Mouse (Mus musculus) thymus, postnatal 25 days (tissue): ENCODE measurements at regions not wholly inside any gene's neighbourhood (a gene's known extent, or its start where the extent isn't known, plus 50 kb on each side); places are given as distances from the start of the nearest gene placed in this dataset.

ENCODE experiments used
- DNase-seq: peaks from one replicate; pipeline ENCODE4 v3.0.0; 2022

GRCm38 (mm10) chr12:107047059-107047531 is 441.3 kb upstream of the 3110018I06Rik start:
- peak; percentile 78 for DNase-seq

DNA sequence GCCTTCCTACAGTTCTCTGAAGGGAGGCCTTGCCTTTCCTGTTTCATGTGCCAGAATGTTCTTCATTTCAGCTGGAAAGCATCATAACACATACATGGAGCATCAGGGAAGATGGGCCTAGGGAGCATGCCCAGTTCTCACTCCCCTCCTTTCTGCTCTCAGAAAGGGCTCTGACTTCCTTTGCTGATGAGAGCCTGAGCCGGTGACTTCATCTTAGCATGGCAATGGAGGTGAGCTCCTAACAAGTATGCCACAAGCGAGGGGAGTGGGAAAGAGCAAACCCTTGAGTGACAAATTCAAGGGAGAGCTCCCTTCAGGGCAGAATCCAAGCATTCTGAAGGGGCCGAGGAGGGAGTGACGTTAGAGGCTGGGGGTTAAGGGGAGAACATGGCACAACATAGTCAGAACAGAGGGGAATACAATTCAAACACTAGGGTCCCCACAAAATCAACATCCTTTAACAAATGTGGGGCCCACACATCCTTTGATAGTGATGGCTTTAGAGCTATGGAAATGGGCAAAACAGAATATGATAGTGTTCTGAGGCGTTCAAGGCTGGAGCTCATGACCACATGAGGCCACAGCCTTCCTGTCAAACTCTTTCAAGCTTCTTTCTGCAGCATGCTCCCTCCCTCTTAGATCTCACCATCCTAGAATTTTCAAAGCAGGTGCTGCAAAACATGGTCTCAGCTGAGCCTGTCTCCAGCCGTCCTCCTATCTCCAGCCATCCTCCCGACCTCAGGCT is 437.4 kb upstream of the 3110018I06Rik start:
- DNase-seq, result peak; percentile 38

- DNase-seq, result no peak
These were observed 436.3 kb upstream of the 3110018I06Rik start for GRCm38 (mm10) chr12:107052136-107052535.

GRCm38 (mm10) chr12:107056553-107056952 is 431.9 kb upstream of the 3110018I06Rik start:
- DNase-seq, result no peak

DNA sequence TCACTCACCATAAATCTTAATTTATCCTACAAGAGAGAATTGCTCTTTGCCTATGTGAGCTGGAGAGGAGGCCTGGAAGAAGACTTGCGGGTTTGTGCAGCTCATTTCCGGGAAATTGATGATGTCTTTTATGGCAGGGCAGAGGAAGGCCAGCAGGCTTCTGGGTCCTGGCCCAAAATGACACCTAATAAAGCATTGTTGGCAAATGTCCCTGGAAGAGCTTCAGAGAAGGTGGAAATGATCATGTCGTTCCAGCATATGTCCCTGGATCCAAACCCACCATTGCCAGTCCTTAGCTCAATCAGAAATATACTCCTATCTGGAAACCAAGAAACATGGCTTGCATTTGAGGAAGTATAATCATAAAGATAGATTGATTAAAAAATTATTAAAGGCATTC is 427.9 kb upstream of the 3110018I06Rik start:
- DNase-seq, result no peak

DNA sequence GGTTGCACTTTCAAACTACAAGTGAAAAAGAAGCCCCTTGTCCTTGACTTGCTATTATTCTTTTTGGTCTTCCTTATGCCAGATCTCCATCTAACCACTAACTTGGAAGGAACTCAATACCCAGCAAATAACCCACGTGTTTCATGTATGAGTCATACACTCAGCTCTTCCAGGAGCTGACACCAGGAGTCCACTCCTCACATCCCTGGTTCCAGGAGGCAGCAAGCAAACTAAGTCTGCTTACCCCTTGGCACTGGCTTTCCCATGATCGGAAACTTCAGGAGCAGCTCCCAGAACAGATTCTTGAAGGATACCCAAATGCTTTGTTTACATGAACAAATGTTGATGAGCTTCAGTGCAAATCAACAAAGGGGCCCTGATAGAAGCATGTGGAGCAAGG is 421.1 kb upstream of the 3110018I06Rik start:
- no peak for DNase-seq

DNA sequence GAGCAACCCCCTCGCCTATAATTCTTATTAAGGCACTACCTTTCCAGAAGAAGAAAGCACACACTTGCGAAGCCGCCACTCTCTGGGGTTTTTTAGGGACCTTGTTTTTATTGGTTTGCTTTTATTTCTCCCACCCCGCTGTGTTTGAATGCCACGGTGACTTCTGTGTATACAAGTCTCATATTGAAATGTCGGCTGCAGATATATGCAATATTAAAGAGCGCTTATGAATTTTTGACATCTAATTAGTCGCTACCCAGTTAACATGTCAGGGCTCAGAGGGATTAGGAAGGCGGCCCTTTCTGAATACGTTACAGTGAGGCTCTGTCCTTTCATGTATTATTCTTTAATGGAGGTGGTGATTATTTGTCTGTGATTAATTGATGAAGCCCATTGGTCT is 405.9 kb upstream of the 3110018I06Rik start:
- DNase-seq, result no peak

- no peak for DNase-seq
These were observed 403.1 kb upstream of the 3110018I06Rik start for GRCm38 (mm10) chr12:107085058-107085905.

GRCm38 (mm10) chr12:107085906-107086655 is 402.4 kb upstream of the 3110018I06Rik start:
- DNase-seq, result peak; percentile 97

DNA sequence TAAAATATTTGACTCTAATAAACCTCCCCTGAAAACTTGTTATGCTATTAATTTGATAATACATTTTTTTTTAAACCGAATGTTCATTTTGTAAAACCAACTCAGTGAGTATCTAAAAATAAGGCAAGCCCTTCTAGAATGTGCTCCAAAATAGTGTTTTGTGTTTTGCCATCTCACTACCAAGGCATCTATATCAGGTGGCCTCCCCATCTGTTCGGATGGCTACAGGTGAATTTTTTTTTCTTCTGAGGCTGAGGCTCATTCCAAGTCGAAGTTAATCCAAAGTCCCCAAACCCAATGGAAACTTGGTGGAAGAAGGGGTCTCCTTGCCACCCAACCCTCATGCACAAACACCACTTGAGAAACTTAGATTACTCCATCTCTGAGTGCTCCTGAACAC is 396.3 kb upstream of the 3110018I06Rik start:
- no peak for DNase-seq

GRCm38 (mm10) chr12:107093326-107093725 is 395.1 kb upstream of the 3110018I06Rik start:
- no peak for DNase-seq

DNA sequence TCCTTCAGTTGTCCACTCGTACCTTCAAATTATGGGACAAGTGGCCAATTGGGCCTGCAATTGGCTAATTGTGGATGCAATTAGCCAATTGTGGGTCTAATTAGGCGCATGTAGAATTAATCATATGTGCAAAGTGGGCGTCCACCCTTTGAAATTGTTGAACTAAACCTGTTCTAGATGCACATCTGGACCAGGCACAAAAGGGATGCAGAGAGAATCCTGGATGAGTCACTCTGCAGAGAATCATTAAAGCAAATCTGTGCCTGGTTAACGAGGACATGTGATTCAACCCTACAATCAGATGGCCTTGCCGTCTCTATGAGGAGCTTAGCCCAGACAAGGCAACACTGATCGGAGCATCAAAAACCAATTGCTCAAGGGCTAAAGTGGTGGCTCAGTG is 393.0 kb upstream of the 3110018I06Rik start:
- DNase-seq, result no peak

GRCm38 (mm10) chr12:107104570-107104969 is 383.9 kb upstream of the 3110018I06Rik start:
- DNase-seq, result no peak

DNA sequence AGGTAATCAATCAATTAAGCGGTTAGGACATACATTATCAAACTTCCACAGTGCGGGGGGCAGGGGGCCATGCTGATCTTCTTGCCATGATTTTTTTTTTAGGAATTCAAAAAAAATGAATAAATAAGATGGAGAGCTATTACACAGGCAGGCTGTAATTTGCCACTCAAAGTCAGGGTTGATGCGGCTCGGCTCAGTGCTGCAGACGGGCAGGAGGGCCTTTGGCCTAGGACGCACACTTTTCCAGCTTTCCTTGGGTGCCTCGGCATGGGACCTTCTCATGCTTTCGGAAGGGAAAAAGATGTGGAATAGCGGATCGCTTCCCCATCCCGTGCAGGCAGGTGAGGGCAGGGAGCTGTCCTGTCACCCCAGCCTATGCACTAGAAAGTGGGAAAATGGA is 383.4 kb upstream of the 3110018I06Rik start:
- DNase-seq, result no peak

GRCm38 (mm10) chr12:107111908-107112770 is 376.3 kb upstream of the 3110018I06Rik start:
- DNase-seq, result no peak

DNA sequence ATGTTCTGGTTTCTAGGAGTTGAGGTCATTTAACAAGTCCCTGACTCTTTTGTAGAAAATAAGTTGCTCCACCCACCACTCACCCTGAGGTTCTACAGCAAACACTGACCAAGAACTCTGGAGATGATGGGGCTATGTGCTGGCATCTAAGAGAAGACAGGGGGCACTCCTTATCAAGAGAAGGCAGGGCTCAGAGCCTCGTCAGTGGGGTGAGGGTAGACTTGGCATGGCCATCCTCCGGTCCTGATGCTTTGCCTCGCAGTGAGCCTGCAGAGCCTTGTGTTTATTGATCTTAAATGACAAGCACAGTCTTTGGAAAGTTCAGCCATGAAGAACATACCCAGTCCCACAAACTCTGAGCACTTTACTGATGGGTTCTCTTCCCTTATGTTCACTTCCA is 370.1 kb upstream of the 3110018I06Rik start:
- DNase-seq, result peak; percentile 78

DNA sequence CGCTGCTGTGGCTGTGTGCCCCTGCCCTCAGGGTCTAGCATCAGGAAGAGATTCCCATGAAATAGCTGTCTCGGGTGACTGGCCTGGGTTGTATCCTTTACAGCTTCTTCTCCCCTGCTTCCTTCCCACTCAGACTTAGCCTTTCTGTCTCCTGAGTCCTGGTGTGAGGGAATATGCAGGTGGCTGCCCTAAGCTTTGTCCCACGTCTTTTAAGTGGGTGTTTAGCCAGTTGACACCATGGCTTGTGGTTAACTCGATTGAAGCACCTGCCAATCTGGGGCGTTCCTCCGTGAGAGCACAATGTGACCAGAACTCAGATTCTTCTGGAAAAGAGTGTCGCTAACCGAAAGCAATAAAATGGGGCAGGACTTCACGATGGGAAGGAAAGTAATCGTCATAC is 369.4 kb upstream of the 3110018I06Rik start:
- peak; percentile 72 for DNase-seq

GRCm38 (mm10) chr12:107120486-107121186 is 367.8 kb upstream of the 3110018I06Rik start:
- peak; percentile 50 for DNase-seq

DNA sequence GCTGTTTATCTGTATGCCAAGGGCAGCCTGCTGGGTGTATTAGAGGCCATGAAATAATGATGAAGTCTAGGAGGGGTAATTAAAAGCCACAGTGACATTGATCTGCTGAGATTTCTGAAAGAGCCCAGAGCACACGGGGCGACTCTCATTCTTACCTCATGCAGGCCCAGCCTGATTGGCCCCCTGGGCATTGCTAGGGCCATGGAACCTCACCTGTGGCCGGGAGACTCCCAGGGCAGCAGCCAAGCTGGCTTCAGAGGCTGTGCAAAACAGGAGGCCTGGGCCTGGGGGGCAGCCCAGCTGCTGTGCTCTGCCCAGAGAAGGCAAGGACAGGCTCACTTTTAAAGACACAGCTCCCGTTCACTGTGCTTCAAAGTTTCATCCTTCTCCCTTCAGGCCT is 366.4 kb upstream of the 3110018I06Rik start:
- no peak for DNase-seq

GRCm38 (mm10) chr12:107123661-107124060 is 364.8 kb upstream of the 3110018I06Rik start:
- DNase-seq, result peak; percentile 77

DNA sequence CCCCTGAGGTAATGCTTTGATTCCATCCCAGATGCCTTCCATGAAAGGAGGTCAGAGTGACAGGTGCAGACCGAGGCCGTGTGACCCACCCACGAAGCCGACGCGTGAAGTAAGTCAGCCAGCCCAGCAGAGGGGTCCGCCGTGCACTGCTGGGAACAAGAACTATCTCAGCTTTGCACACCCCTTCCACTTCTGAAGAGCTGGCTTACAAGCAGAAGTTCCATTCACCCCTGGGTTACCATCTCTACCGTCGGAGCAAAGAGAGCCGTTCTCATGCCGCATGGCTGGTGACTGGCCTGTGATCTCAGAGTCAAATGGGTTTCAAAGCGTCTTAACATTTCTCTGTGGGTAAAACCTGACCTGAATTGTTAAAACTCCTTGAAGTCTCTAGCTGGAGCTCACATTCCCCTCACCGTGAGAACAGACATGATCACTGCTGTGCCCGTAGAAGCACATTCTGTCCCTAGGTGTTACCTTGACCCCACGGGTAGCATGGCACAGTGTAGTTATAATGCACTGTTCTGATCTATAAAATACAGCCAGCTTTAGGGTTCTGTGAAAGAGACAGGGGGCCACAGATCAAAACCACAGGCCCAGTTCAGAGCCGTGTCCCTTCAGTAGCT is 364.1 kb upstream of the 3110018I06Rik start:
- DNase-seq, result peak; percentile 85
